Mouse (Mus musculus): ENCODE data around the gene Olfr205.
"Not testable (repeated sequence)": the region's sequence is repeated elsewhere in the genome, so short reads cannot be mapped to it uniquely, and the experiment has no call there.

Olfr205 gene

DNA sequence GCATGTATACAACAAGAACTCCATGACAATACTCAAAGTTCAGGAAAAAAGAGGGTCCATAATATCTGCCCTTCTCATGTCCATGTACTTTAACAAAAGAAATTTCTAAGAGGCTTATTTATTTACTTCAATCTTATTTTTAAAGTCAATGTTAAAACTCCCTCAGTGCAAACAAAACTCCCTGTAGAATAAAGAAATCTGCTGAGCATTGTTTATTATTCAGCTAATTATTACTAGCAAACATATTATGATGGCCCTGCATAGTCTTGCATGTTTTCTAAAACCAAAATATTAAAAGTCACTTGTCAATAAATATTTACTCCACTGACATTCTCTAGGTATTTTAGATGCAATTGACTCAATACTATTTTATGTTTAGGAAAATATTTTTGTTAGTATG is at the start of gene Olfr205:
Gene Olfr205 (minus strand): TSS at position 101 of the 400 bp plus-strand sequence.
- no peak for DNase-seq

DNA sequence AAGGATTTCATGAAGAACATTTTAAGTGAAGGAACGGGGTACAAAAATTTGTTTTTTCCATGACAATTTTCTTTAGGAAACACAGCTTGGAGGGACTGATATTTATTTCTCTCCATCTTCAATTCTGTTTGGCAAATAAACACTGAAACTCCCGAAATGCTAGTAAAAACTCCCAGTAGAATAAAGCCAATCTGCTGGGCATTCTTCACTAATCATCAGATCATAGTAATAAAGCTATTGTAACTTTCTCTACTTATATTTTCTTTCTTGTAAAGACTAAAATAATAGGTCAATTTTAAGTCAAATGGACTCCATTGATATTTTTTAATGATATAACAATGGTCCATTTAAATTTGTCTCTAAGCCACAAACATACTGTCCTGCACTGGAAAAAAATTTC is 33.0 kb upstream of the Olfr205 start, which contains the start of gene Olfr209:
Gene Olfr209 (minus strand): TSS at position 101 of the 400 bp plus-strand sequence.
- no peak for DNase-seq

DNA sequence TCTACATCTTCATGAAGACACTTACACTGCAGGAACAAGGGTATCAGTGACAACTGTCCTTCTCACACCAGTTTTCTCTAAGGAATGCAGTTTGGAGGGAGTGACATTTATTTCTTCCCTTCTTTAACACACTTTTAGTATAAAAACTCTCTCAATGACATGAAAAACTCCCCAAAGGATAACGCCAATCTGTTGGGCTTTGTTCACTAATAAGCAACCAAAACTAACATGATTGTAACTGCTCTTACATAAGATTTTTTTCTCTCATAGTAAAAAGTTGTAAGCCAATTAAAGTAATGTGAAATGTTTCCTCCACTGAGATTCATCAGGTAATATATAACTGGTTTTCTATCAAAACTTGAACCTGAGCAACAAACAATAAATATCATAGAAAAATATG is 18.2 kb upstream of the Olfr205 start, which contains the start of gene Olfr206:
Gene Olfr206 (minus strand): TSS at position 101 of the 400 bp plus-strand sequence.
- DNase-seq = no peak

DNA sequence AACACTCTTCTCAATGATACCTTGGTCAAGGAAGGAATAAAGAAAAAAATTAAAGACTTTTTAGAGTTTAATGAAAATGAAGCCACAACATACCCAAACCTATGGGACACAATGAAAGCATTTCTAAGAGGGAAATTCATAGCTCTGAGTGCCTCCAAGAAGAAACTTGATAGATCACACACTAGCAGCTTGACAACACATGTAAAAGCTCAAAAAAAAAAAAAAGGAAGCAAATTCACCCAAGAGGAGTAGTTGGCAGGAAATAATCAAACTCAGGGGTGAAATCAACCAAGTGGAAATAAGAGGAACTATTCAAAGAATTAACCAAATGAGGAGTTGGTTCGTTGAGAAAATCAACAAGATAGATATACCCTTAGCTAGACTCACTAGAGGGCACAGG is 7.7 kb downstream of the Olfr205 start:
- DNase-seq = not testable (repeated sequence)

DNA sequence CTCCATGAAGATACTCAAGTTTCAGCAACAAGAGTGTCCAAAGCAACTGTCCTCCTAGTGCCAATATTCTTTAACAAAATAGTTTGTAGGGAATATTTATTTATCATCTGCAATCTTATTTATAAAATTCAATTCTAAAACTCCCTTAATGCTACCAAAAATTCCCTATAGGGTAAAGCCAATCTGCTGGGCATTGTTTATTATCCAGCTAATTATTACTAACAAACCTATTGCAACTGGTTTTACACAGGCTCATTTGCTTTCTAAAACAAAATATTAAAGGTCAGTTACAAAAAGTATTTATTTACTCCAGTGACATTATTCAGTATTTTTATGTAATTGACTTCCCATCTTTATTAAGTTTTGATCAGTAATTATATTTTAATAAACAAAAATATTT is 12.8 kb downstream of the Olfr205 start, which contains the start of gene Olfr204:
Gene Olfr204 (minus strand): TSS at position 101 of the 400 bp plus-strand sequence.
- no peak for DNase-seq

DNA sequence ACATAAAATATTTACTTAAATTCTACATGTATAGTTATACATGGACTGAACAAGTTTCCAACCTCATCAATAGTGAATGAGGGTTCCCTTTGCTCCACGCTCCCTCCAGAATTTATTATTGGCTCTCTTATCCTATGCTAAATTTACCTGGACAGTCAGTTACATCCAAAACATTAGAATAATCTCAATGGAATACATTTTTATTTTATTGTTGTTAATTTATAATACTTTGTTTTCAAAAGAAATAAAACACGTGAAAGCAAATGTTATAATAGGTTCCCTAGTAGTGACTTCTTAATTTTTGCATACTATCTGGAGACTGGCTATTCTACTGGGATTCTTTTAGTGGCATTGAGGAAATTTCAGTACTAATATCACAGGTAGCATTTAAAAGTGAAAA is 32.4 kb downstream of the Olfr205 start, which contains the start of gene Olfr203:
Gene Olfr203 (plus strand): TSS at position 301 of the 400 bp plus-strand sequence.
- no peak for DNase-seq

DNA sequence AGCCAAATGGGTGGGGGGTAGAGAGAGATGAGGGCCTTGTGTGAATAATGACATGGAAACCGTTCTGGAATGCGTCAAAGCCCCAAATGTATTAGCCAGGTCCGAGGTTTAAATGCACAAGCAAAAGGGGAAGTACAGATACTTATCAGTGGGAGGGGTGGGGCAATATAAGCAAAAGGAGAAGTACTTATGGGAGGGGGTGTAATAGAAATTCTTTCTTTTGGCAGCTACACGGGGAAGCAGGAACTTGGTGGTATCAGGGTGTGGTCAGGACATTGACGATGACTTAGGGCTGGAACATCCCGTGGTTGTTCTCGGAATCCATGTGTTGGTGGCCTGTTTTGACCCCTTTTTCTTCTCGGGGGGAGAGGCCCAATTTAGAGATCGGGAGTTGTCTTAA is 43.4 kb downstream of the Olfr205 start:
- not testable (repeated sequence) for DNase-seq

DNA sequence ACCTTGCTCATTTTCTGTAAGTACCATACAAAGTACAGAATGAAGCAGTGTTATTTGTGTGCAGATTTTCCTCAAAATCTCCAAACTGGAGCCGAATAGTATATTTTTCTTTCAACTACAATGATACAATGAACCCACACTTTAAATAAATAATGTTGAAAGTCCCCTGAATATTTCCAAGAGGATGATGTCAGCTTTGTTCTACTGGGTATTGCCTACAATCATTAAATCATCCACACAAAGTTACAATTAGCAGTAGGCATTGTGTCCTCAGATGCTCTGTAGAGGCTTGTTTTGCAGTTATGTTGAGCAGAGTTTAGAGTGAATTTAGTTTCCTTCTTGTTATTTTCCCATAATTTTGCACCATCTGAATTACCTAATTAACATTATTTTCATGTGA is 44.2 kb downstream of the Olfr205 start, which contains the start of gene Olfr202:
Gene Olfr202 (minus strand): TSS at position 101 of the 400 bp plus-strand sequence.
- DNase-seq = no peak

DNA sequence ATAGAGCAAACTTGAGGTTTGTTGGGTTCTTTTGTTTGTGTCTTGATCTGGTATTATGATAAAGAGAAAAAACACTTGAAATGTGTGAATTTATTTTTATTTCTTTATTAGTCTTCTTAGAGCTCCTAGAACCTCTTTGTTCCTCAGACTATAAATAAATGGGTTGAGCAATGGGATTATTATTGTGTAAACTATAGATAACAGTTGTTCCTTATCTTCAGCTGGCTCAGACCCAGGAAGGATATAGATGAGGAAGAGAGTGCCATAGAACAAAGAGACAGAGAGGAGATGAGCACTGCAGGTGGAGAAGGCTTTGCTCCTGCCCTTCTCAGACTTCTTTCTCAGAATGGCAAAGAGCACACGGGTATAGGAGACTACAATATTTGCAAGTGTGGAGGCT is 47.5 kb downstream of the Olfr205 start:
- DNase-seq = no peak

DNA sequence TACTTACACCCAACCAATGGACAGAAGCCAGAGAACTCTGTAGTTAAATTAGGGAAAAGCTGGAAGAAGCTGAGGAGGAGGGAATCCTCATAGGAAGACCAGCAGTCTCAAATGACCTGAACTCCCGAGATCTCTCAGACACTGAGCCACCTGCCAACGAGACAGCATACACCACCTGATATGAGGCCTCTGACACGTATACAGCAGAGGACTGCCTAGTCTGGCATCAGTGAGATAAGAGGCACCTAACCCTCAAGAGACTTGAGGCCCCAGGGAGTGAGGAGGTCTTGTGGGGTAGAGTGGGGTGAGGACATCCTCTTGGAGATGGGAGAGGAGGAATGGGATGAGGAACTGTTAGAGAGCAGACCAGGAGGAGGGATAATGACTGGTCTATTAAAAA is 50.4 kb downstream of the Olfr205 start:
- no peak for DNase-seq

Measured in kidney, postnatal 10 days (tissue).